Mouse (Mus musculus) liver, embryonic 11.5 days (tissue): ENCODE results near the gene Selenok. TPM values are rescaled to one million over a fixed set of nuclear protein-coding genes. Genes with fewer than 3 reads are reported as not detected.
A peak's percentile ranks its signal among the peaks of the same experiment; 100 is the strongest.

ENCODE experiments used
- ATAC-seq: fragments of 200-750 bp; cut with Nextera tagmentation; replicated peaks from 2 replicates; pipeline ENCODE4 v1.8.0; 2017; ENCODE audit warnings: moderate number of reproducible peaks, mild to moderate bottlenecking, moderate TSS enrichment, moderate library complexity; ENCODE audit not compliant: low FRiP score
- DNase-seq: peaks from one replicate; pipeline ENCODE4 v3.0.0-alpha.2; 2017; ENCODE audit warnings: low spot score
- H3K27ac ChIP-seq: fragments of 300-500 bp; sonication (generic); 2 replicates; pipeline ENCODE4 v1.5.1; 2014; ENCODE audit warnings: mild to moderate bottlenecking, low read depth, low read length, control low read depth
- H3K27me3 ChIP-seq: fragments of 300-500 bp; sonication (generic); replicated peaks from 2 replicates; pipeline ENCODE4 v1.6.1; 2014; ENCODE audit warnings: low read length, mixed read lengths; ENCODE audit not compliant: control insufficient read depth, insufficient read depth
- H3K36me3 ChIP-seq: fragments of 300-500 bp; sonication (generic); 2 replicates; pipeline ENCODE4 v1.6.1; 2014; ENCODE audit warnings: mild to moderate bottlenecking, low read length, moderate library complexity, mixed read lengths; ENCODE audit not compliant: control insufficient read depth, insufficient read depth
- H3K4me1 ChIP-seq: fragments of 300-500 bp; sonication (generic); replicated peaks from 2 replicates; pipeline ENCODE4 v1.6.1; 2014; ENCODE audit warnings: low read length, mixed read lengths; ENCODE audit not compliant: control insufficient read depth, insufficient read depth
- H3K4me2 ChIP-seq: fragments of 300-500 bp; sonication (generic); 2 replicates; pipeline ENCODE4 v1.6.1; 2014; ENCODE audit warnings: mild to moderate bottlenecking, control low read depth, moderate library complexity
- H3K4me3 ChIP-seq: fragments of 300-500 bp; sonication (generic); 2 replicates; pipeline ENCODE4 v1.5.1; 2014; ENCODE audit warnings: low read depth, low read length, control low read depth
- H3K9ac ChIP-seq: fragments of 300-500 bp; sonication (generic); 2 replicates; pipeline ENCODE4 v1.6.1; 2014; ENCODE audit warnings: low read depth, low read length, control low read depth
- H3K9me3 ChIP-seq: fragments of 300-500 bp; sonication (generic); 2 replicates; pipeline ENCODE4 v1.6.1; 2016; ENCODE audit warnings: low read length, inconsistent platforms, mixed read lengths; ENCODE audit not compliant: control insufficient read depth
- WGBS: fragments of 180-500 bp; shearing (Covaris S2); extraction: QIAGEN DNeasy Blood & Tissue Kit; methylation state at CpG from one replicate; pipeline ENCODE4 v1.1.7; 2014; 5-methylcytosine and 5-hydroxymethylcytosine counted together
- polyA plus RNA-seq: library from polyadenylated mRNA; unstranded; fragments of >200 nt; fragmentation: Nextera tagmentation; extraction: Ambion mirVana; gene quantifications from 2 replicates; pipeline ENCODE4 v1.2.1, GENCODE M21; 2014

Selenok gene
- polyA plus RNA-seq, 1 experiment from 2014 or later: 162 TPM

GRCm38 (mm10) chr14:29950805-29951204 lies 17.3 kb upstream of the Selenok start:
- 51% methylated on average over 4 of the region's 4 CpGs for WGBS
- H3K4me2 ChIP-seq: no peak overlapping the region
- DNase-seq (no peak), ATAC-seq (no peak)
- H3K27ac ChIP-seq: no peak overlapping the region
- no peaks in the 10 kb centered on the region for H3K27me3 ChIP-seq
- no peaks in the 10 kb centered on the region for H3K4me1 ChIP-seq
- H3K9ac ChIP-seq: no peak overlapping the region
- H3K9me3 ChIP-seq: no peaks in the 10 kb centered on the region
- no peaks in the 10 kb centered on the region for H3K36me3 ChIP-seq
- no peak overlapping the region for H3K4me3 ChIP-seq

GRCm38 (mm10) chr14:29957393-29957792 lies 10.7 kb upstream of the Selenok start:
- ATAC-seq (no peak), DNase-seq (no peak)
- H3K4me2 ChIP-seq: no peak overlapping the region
- no peak overlapping the region for H3K9ac ChIP-seq
- H3K36me3 ChIP-seq: no peaks in the 10 kb centered on the region
- no peak overlapping the region for H3K27ac ChIP-seq
- no peaks in the 10 kb centered on the region for H3K27me3 ChIP-seq
- no peaks in the 10 kb centered on the region for H3K4me1 ChIP-seq
- no peaks in the 10 kb centered on the region for H3K9me3 ChIP-seq
- no peak overlapping the region for H3K4me3 ChIP-seq

- Histone ChIP-seq H3K9ac (peak overlapping the region; percentile 74), H3K9me3 (no peaks in the 10 kb centered on the region), H3K27me3 (no peaks in the 10 kb centered on the region), H3K4me2 (peak overlapping the region; percentile 83), H3K27ac (peak overlapping the region; percentile 71), H3K4me3 (peak overlapping the region; percentile 81), H3K4me1 (peaks cover 13% of the 10 kb centered on the region), H3K36me3 (peaks cover 14% of the 10 kb centered on the region; the same call in 1 of the 2 replicates)
- WGBS: 47% methylated on average over 7 of the region's 7 CpGs
- no peak for DNase-seq
- ATAC-seq: no peak
These were observed 497 bp upstream of the Selenok start for GRCm38 (mm10) chr14:29967611-29968010.

- no peak overlapping the region for H3K4me2 ChIP-seq
- H3K4me3 ChIP-seq: no peak overlapping the region
- peaks cover 22% of the 10 kb centered on the region; the same call in 1 of the 2 replicates for H3K36me3 ChIP-seq
- no peaks in the 10 kb centered on the region for H3K27me3 ChIP-seq
- H3K9ac ChIP-seq: no peak overlapping the region
- H3K4me1 ChIP-seq: peaks cover 13% of the 10 kb centered on the region
- 97% methylated on average over 7 of the region's 7 CpGs for WGBS
- H3K9me3 ChIP-seq: no peaks in the 10 kb centered on the region
- ATAC-seq (no peak), DNase-seq (no peak)
- no peak overlapping the region for H3K27ac ChIP-seq
These were observed 3.3 kb downstream of the Selenok start for GRCm38 (mm10) chr14:29971446-29971845.

GRCm38 (mm10) chr14:29971993-29972392 lies 3.9 kb downstream of the Selenok start:
- no peak overlapping the region for H3K27ac ChIP-seq
- peaks cover 13% of the 10 kb centered on the region for H3K4me1 ChIP-seq
- WGBS: 81% methylated on average over 5 of the region's 5 CpGs
- no peak overlapping the region for H3K4me3 ChIP-seq
- no peak for ATAC-seq
- no peak overlapping the region for H3K4me2 ChIP-seq
- peaks cover 22% of the 10 kb centered on the region; the same call in 1 of the 2 replicates for H3K36me3 ChIP-seq
- DNase-seq: no peak
- H3K9ac ChIP-seq: no peak overlapping the region
- H3K9me3 ChIP-seq: no peaks in the 10 kb centered on the region
- H3K27me3 ChIP-seq: no peaks in the 10 kb centered on the region

- no peak overlapping the region for H3K4me3 ChIP-seq
- H3K9me3 ChIP-seq: peaks cover 4% of the 10 kb centered on the region; the same call in 1 of the 2 replicates
- no peak overlapping the region for H3K4me2 ChIP-seq
- H3K27ac ChIP-seq: no peak overlapping the region
- H3K36me3 ChIP-seq: peaks cover 33% of the 10 kb centered on the region
- DNase-seq (no peak), ATAC-seq (no peak)
- H3K9ac ChIP-seq: no peak overlapping the region
- WGBS: 96% methylated on average over 6 of the region's 6 CpGs
- H3K4me1 ChIP-seq: 0 out of 2 replicates have a peak, but pooled peaks cover 6% of the 10 kb centered on the region
- H3K27me3 ChIP-seq: no peaks in the 10 kb centered on the region
These were observed 8.8 kb downstream of the Selenok start for GRCm38 (mm10) chr14:29976927-29977326.

GRCm38 (mm10) chr14:29978254-29979204 lies 10.4 kb downstream of the Selenok start, which contains the start of gene Actr8:
Actr8 (plus strand) TSS chr14:29978337.
- Histone ChIP-seq H3K4me1 (0 out of 2 replicates have a peak, but pooled peaks cover 6% of the 10 kb centered on the region), H3K9ac (peak within 1 kb of the TSS; percentile 93), H3K36me3 (peaks cover 34% of the 10 kb centered on the region), H3K4me2 (peak within 1 kb of the TSS; percentile 83), H3K27ac (peak within 1 kb of the TSS; percentile 85), H3K9me3 (peaks cover 4% of the 10 kb centered on the region; the same call in 1 of the 2 replicates), H3K27me3 (no peaks in the 10 kb centered on the region), H3K4me3 (peak within 1 kb of the TSS; percentile 79)
- DNase-seq: peak; percentile 93
- ATAC-seq: peak; percentile 96
- 2% methylated on average over 43 of the region's 44 CpGs for WGBS

GRCm38 (mm10) chr14:29980447-29981205 lies 12.5 kb downstream of the Selenok start:
- Histone ChIP-seq H3K27me3 (no peaks in the 10 kb centered on the region), H3K4me2 (no peak overlapping the region), H3K27ac (no peak overlapping the region), H3K9ac (no peak overlapping the region), H3K9me3 (peaks cover 4% of the 10 kb centered on the region; the same call in 1 of the 2 replicates), H3K36me3 (peaks cover 48% of the 10 kb centered on the region), H3K4me3 (no peak overlapping the region; the same call in 1 of the 2 replicates), H3K4me1 (0 out of 2 replicates have a peak, but pooled peaks cover 6% of the 10 kb centered on the region)
- DNase-seq (no peak), ATAC-seq (no peak)
- 91% methylated on average over 10 of the region's 10 CpGs for WGBS
